Mouse (Mus musculus) left cerebral cortex, adult 11 months (tissue): Measurements from ENCODE around the gene Adgrg1.

Experiments
- DNase-seq: peaks from one replicate; pipeline ENCODE4 v3.0.0; 2022; ENCODE audit warnings: low spot score

Gene Adgrg1

DNA sequence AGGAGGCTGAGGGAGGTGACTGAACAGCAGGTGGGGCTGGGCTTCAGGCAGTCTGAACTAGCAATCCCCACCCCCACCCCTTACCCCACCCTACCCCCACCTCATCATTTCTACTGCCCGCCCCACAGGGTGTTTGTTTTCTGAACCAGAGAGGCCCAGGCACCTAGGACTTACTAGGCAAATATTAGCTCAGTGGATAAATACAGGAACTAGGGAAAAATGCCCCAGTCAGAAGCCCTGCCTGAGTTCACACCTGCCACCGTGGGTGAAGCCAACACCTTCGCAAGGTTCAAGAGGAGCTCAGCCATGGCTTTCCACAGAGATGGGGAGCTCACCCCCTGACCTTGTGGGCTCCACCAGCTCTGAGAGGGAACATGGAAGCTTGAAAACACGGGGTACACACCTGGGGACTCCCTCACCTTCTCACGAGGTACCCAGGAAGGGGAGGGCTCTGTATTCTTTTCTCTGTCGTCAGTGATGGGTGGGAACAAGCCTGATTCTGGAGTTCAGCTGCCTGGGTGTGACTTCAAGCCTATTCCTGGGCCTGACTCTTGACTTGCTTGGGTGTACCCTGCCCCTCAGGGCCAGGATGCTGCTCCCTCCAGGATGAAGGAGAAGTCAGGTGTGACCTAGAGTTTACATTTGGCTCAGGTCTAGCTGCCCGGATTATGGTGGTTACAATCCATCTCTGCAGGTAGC lies at the start of gene Adgrg1:
Adgrg1 (plus strand) TSS at position 285 of the 699 bp plus-strand sequence.
- no peak for DNase-seq

DNA sequence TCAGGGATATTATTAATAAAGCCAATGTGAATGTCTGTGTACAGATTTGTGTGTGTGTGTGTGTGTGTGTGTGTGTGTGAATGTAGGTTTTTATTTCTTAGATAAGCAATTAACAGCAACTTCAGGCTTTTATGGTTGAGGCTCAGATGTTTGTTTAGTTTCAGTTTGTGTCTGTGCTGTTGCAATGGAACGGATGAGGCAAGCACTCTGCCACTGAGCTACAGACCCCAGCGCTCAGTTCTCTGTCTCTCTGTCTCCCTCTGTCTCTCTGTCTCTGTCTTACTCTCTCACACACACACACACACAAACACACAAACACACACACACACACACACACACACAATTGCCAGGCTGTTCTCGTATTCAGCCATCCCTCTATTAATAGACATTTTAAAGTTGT lies 46.3 kb upstream of the Adgrg1 start:
- no peak for DNase-seq

DNA sequence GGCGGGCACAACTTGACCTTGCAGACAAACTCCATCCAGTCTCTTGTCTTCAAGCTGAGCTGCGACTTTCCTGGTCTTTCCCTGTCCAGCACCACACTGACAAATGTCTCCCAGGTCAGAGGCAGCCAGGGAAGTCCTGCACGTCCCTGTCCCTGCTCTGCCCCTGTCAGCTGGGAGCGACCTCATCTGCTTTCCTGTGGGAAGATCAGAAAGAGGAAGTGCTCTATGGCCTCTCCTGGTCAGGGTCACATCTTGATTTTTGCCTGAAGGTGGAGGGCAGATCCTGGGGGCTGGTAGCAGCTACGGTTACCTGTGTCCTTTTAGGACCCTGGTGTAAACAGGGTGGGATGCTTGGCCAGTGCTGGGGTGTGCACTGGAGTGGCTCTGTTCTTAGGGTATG lies 40.6 kb upstream of the Adgrg1 start:
- DNase-seq: no peak

DNA sequence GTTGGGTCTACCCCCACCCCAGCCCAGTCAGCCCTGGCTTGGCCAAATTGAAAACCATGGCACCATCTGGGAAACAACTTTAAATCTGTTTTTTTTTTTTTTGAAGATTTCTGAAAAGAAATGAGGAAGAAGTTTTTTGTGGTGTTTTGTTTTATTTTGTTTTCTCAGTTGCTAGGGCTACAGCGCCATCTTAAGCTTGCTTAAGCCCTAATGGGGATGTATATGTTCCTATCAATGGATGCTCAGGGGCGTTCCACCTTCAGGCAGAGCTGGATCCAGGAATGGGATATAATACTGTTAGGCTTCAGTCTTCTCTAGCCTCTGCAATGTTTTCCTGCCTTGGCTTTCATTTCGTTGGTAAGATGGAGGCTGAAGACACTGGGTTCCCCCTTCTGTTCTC lies 39.4 kb upstream of the Adgrg1 start:
- no peak for DNase-seq

DNA sequence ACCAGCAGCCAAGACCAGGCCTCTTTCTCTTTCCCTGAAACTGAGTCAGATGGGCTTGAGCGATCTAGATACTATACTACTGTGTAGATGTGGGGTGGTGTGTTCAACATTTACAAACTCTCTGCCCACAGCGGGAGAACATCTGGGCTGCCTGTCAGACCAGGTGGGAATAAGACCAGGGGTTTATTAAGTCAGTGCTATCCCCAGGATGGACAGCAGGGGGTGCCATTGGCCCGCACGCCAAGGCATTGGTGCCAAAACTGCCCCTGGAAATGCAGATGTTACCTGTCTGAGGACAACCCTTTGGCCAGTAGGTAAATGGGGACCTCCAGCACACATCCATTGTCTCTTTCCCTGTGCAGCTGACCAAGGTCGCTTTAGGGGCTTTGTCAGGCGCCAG lies 32.0 kb upstream of the Adgrg1 start:
- peak; percentile 34 for DNase-seq

DNA sequence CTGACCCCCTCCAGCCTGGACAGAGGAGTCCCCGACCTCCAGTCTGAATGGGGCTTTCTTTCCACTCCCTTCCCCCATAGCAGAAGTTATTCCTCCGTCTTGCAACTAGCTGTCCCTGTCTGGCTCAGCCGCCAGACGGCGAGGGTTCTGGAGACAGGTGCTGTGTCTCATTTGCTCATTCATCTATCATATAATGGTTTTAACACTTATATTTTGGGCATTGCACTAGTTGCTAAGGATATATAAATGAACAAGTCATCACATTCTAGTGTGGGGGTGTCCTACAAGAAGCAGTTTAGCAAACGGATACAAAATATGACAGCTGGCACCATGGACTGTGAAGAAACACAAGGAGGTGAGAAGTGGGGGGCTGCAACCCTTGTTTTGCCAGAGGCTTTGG lies 29.4 kb upstream of the Adgrg1 start:
- DNase-seq: peak; percentile 55

DNA sequence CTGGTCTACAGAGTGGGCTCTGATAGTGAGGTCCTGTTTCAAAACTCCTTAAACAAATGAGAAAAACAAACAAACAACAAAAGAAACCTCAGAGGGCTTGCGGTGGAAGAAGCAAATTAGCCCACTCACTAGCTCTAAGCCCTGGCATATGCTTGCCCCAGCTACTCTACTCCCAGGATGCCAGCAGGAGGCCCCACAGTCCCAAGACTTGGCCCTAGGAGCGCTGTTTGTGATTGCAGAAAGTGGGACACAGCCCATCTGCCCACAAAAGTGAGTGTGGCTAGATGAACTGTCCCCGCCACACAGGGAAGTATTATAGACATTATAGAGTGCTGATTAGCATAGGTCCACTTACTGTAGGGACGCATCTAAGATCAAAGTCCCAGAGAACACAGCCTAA lies 26.1 kb upstream of the Adgrg1 start:
- DNase-seq: no peak

DNA sequence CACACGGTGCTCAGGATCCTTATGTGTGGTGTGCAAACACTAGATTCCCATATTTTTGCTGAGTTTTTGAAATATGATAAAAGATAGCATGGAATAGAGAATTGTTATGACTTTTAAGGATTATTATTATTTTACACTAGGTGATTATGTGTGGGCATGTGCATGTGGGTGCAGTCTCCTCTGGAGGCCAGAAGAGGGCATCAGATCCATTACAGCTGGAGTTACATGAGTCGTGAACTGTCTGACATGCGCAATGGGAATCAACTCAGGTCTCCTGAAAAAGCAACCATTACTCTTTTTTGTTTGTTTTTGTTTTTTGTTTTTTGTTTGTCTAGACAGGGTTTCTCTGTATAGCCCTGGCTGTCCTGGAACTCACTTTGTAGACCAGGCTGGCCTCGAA lies 25.5 kb upstream of the Adgrg1 start:
- DNase-seq: no peak

DNA sequence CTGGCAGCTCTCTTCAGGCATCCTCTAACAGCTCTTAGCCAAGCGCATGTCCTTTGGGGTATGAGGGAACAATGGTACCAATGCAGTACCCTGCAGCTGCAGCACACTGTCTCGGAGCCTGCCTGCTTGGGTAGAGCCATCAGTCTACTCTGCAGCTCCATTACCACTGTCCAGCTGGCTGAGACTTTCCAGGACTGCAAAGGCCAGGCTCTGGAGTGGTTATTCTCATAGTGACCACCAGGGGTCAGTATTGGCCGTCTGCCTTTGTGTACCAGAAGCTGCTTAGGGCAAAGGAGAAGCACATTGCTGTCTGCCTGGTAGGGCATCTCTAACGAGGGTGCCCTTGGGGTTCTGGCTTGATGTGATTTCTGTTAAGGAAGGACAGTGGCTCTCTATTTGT lies 24.5 kb upstream of the Adgrg1 start:
- peak; percentile 67 for DNase-seq

DNA sequence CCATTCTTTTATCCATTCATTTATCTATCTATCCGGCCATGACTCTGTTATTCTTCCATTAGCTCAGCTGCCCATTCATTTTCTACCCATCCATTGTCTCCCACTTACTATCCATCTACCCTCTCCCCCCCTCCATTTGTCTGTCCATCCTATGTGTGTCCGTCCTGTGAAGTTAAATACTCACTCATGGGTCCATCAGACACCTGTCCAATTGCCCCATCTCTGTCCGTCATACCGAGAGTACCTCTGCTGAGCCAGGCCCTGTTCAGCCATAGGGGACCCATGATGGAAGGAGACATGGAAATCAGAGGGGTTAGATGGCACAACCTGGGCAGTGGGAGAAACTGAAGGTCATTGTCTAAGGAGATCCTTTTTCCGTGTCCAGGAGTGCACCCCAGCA lies 24.1 kb upstream of the Adgrg1 start:
- DNase-seq: no peak

DNA sequence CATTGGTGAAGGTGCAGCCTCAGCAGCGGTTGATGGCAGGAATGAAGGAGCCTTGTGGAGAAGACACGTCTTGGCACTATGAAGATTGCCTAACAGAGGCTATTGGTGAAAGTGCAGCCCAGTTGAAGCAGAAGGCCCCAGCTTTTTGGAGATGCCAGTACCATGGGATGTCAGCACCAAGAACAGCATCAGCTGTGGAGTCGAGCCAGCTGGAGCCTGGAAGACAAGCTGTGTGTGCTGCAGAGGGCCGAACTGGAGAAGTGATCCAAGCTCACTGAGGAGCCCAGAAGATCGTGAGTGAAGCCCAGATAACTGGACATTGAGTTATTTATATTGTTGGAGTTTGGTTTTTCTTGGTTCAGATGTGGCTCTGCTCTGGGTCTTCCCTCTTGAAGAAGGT lies 22.5 kb upstream of the Adgrg1 start:
- DNase-seq: no peak

DNA sequence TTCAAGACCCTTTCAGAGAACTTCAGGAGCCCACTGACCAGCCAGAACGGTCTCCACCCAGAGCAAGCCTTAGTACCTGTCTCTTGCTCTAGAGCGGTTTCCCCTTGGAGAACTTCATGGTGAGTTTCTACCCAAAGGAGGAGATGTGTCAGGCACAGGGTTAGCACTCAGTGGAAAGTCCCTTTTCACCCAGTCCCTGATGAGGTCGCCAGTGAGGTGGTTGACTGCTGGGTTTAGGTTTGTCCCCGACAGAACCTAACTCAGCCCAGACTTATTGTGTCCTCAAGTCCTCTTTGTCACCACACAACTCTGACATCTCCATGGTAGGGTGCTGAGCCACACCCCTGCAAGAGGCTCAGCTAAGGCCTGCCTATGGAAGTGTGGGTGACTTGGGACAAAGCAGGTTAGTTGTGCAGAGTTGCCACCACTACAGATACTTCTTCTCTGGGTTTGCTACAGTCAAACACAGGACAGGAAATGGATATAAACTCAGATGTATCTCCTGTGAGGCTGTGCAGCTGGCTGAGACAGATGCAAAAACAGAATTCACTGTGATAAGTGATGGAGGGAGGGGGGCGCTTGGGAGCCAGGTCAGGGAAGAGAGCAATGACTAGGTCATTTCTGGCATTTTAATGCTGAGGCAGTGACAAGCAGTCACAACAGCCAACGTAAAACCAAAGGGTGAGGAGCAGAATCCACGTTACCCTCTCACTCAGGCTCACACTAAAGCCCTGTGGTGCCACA lies 20.8 kb upstream of the Adgrg1 start:
- no peak for DNase-seq

DNA sequence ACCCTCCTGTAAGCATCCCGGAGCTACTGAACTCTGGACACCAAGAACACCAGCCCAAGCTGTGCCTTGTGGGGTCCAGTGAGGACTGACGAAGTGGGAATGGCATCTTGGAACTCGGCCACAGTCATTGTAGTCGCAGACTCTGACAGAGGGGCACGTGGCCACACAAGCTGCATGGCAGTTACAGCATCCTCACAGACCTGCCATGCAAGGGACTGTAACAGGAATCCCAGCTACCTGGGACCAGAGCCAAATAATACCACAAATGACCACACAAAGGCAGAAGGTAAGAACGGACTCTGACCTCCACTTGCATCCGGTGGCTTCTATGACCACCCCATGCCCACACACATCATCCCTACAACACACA lies 20.2 kb upstream of the Adgrg1 start:
- no peak for DNase-seq

DNA sequence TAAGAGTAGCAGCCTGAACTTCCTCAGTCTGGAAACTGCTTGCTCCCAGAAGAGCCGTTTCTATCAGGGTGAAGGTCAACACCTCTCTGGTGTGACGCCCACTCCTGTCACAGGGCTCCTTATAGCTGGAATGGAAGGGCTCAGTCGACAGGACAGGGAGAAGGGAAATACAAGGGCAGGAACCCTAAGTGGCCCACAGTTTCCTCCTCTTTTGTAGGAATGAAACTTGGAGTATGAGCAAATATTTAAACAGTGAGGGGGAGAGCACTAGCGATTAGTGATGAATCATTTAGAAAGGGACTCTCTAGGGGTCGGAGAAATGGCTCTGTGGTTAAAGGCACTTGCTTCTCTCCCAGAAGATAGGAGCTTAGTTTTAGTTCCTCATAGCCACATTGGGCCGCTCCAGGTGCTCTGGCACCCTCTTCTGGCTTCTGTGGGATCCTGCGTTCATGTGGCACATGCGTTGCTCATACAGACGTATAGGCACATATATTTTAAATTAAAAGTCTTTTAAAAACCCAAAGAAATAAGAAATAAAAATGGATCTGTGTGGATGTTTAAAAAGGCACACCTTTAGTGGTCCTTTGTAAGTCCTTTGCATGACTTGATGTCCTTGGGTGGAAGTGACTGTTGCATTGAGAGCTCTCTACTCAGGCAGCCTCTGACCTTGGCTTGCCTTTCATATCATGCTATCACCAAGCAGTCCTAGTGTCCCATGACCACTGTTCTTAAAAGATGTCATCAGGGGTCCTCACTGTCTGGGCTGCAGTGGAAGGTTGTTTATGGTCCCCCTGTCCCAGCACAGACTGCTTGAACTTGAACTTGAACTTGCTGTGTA lies 19.4 kb upstream of the Adgrg1 start:
- no peak for DNase-seq

DNA sequence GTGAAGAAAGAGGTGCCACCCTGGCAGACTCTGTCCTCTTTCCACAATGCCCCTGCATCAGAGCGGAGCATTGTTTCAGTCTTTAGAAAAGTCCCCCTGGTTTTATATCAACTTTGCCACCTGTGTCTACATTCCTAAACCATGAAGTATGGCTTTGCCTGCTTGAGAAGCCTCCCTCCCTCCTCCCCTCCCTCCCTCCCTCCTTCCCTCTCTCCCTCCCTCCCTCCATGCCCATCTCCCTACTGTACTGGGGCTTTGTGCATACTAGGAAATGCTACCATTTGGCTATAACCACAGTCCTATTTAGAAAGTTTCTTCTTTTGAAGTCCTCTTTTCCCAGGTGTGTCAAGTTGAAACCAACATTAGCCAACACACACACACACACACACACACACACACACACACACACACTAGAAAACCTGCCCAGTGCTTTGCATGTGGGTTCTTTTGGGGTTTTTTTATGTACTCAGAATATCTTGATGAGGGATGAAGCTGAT lies 18.4 kb upstream of the Adgrg1 start:
- no peak for DNase-seq

DNA sequence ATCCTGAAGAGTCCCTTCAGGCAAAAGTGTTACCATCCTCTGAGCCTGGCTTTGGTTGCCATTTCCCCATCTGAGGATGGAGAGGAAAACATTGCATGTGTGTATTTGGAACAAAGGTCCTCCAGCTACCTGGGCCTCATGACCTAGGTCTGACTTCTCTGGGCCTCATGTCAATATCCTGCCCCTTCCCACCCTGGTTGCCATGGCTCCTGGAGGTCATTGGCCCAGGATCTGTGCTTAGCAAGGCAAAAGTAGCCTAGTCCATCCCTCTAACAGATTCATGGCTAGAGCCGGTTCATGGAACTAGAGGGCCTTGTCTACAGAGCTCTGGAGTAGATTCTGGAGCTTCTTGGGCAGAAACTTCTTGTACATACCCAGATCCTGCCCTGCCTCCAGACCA lies 12.3 kb upstream of the Adgrg1 start:
- no peak for DNase-seq

DNA sequence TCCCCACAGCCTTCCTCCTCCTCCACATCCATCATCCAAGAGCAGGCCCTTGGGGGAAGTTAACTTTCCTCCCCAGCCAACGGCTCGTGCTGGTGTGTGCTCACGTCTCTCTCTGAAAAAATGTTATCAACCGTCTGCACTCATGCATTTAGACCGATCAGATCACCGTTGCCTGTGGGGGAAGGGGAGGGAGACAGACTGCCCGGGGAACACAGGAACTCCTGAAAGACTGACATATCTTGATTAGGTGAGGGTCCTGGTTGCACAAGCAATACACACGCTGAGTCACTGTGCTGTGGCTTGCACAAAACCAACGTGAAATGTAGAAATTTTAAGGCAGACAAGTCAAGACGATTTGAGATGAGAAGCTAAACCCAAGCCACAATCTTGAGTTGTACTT lies 9.7 kb upstream of the Adgrg1 start:
- DNase-seq: no peak

DNA sequence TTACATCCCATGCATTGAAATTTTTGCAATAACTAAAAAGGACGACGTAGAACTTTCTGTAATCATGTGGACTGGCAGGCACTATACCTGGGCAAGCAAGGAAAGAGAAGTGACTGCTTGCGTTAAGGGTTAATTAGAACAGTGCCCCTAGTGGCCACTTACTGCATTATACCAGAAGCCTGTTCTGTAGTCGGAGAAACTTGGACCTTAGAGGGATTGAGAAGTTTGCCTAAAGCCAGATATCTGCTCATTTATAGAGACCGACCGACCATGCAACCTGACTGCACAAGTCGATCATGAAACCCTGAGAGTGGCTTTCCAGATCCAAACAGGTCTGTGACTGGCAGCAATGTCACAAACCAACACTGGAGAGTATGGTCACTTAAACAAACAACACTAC lies 8.0 kb upstream of the Adgrg1 start:
- no peak for DNase-seq

DNA sequence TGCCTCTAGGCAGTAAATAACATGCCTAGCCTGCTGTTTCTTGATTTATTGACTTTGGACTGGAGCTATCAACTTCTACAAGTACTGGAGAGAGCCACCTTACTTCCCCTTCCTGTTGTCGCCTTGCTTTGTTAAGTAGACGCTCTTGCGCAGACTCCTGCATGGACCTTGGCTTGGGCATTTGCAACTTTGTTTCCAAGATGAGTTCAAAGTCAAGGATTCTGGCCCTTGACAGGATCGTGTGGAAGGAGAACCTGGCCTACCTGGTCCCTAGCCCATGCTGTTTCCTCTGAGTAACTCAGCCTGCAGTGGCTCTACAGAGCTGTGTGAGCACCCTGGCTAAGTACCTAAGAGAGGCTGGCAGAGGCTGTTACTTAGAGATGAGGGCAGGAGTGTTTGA lies 7.5 kb upstream of the Adgrg1 start:
- no peak for DNase-seq

DNA sequence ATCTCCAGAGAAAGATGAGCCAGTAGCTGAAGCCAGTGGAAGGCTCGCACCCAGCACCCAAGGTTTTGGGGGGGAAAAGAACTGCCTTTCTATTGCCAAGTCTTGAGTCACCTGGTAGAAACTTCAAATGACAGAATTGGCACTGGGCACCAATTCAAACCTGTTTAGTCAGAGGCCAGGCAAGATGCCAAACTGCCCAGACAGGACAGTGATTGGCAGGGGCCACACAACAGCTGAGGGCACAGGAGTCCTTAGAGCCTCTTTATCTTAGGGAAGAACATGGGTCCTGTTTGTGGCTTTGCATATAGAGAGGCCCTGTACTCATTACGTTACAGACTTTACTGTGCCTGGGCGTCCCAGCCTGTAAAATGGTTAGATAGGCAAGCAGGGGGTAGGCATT lies 7.0 kb upstream of the Adgrg1 start:
- DNase-seq: no peak

DNA sequence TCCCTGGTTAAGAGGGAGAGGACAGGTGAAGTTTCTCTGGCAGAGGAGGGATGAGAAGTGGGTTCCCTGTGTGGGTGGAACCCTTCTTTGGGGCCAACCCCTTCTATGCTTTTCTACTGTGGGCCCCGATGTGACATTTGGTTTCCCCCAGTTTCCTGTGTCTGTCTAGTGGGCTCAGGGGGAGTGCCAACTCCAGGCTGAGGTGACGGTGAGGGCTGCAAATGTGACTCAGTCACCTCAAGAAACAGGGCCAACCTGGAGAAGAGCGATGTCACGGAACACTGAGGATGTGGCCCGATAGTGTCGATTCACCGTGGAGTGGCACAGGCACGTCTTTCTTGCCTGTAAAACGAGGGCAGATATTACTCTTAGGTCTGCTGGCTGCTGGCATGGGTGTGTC lies 1.3 kb upstream of the Adgrg1 start:
- no peak for DNase-seq

DNA sequence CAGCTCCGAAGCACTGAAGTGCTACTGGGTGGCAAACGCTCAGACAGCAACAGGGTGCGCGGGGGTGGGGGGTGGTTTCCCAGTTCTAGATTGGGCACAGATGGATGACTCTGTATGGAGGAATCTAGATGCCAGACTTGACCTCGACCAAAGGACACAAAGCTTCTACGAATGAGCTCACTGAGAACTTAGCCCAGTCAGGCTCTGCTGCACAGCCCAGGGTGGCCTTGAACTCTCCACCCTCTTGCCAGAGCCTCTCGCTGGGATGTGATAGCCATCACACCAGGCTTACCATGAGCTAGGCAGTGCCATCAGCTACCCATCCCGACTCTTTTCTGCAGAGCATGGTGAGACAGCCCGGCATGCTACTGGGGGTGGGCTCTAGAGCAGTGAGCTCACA lies 765 bp upstream of the Adgrg1 start:
- DNase-seq: no peak
